Mouse (Mus musculus): ENCODE measurements around the gene Magi2. TPM values are rescaled to one million over a fixed set of nuclear protein-coding genes. Genes with fewer than 3 reads are reported as not detected.
"Not testable (repeated sequence)": the region's sequence is repeated elsewhere in the genome, so short reads cannot be mapped to it uniquely, and the experiment has no call there.

The Magi2 gene
- total RNA-seq, 2 experiments from 2014 or later: 139 to 145 TPM

DNA sequence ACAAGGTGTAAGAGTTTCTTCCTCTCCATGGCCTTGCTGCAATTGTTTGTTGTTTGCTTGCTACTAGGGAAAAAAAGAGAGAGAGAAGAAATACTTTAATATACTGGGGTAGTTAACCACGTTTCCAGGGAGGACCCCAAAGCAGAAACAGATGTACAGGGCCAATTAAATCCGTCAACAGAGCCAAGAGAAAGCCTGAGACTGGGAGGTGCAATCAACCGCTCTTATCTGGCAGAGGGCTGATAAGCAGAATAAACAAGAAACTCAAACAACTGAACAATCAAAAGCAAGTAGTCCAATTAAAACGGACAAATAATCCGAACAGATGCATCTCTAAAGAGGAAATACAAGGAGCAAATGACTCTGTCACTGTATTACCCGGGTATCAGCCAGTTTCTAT lies 1282.8 kb downstream of the Magi2 start:
- TF ChIP-seq CTCF (IDR thresholded peaks at IDR 0.05): no peak
- Histone ChIP-seq H3K4me3 (no peak overlapping the region), H3K27ac (peak overlapping the region; percentile 56)
- intact Hi-C loops (cut with DNase I): no loop called here
- no peak for DNase-seq (ENCODE audit: extremely low spot score in 1 of 2, low spot score in 2 of 2)

DNA sequence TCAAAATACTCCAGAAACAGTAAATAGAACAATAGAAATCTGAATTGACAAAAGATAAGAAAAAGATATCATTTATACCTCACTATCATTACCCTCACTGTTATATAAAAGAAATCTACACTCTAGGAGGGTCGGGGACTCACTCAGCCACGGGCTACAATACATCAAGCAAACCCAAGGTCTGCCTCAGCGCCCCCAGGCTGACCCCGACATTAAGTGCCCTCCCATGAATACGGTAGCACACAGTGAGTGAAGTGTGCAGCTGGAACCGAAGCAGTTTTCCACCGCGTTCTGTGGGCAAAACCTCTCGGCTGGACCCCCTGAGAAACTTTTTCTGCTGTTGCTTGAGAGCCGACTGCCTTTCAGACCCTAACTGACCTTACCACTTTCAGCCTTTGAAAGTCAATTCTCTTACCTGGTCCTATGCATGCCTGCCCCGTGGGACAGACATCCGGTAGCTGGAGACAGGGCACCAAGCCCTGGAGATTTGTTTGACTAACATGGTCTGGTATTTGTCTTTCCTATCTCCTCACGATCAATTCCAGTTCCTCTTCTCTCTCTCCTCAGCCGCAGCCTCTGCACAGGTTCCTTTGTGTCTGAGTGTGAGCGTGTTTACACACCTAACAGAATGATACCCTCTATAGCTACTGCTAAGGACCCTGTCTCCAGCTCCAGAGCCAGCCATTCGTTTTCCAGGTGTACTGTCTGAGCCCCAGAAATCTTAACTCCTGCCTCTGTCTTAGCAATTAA lies 1285.7 kb downstream of the Magi2 start:
- no peak overlapping the region for H3K4me3 ChIP-seq
- H3K27ac ChIP-seq: no peak overlapping the region
- no peak for TF ChIP-seq CTCF (IDR thresholded peaks at IDR 0.05)
- no peak for DNase-seq (ENCODE audit: extremely low spot score in 1 of 2, low spot score in 2 of 2)
- intact Hi-C loops (cut with DNase I): no loop called here

DNA sequence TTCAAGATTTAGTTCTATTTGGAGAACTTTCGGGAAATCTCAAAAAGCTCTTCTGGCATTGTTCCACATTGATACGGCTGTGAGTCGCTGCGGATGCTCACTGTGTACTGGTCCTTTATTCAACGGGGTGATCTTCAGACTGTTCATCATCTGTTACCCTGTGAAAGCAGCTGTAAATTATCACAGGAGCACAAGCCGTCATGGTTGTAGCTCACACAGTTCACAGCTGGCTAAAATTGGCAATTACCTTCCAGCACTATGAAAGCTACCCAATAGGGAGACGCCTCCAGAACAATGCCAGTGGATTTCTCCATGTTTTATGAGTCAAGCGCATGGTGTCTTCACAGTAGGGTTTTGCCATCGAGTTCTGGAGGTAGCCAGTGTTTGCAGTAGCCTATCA lies 1294.8 kb downstream of the Magi2 start:
- no peak overlapping the region for H3K4me3 ChIP-seq
- TF ChIP-seq CTCF (IDR thresholded peaks at IDR 0.05): no peak
- no peak for DNase-seq (ENCODE audit: extremely low spot score in 1 of 2, low spot score in 2 of 2)
- intact Hi-C loops (cut with DNase I): loop anchor here (5.0 kb wide), 1 partner anchor 59 kb away; no protein-coding TSS in a partner anchor
- peak overlapping the region; percentile 59 for H3K27ac ChIP-seq

DNA sequence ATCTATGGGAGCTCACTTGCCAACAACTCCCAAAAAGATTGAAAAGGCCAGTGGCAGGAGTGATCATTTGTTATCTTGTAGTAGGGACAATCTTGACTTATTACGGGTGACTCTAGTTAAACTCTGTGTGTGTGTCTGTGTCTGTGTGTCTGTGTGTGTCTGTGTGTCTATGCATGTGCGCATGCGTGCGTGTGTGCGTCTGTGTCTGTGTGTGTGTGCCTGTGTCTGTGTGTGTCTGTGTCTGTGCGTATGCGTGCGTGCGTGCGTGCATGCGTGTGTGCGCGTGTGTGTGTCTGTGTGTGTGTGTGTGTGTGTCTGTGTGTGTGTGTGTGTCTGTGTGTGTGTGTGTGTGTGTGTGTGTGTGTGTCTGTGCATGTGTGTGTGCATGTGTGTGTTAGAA lies 1295.2 kb downstream of the Magi2 start:
- intact Hi-C loops (cut with DNase I): loop anchor here (5.0 kb wide), 1 partner anchor 60 kb away; no protein-coding TSS in a partner anchor
- TF ChIP-seq CTCF (IDR thresholded peaks at IDR 0.05): no peak
- DNase-seq (ENCODE audit: extremely low spot score in 1 of 2, low spot score in 2 of 2): no peak
- Histone ChIP-seq H3K4me3 (no peak overlapping the region), H3K27ac (peak overlapping the region; percentile 59; the same call in 1 of the 2 replicates)

DNA sequence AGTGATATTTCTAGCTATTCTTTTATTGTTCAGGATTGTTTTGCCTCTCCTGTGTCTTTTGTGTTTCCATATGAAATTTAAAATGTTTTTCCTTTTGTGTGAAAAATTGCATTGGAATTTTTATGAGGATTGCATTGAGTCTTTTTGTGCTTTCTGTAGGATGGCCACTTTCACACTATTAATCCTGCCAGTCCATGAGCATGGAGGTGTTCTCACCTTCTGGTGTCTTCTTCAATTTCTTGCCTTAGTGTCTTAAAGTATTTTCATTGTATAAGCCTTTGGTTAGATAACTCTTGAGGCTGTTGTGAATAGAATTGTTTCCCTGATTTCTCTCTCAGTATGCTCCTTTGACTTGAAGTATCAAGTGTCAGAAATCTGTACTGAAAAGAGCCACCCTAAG lies 1296.9 kb downstream of the Magi2 start:
- peak overlapping the region; percentile 88 for H3K27ac ChIP-seq
- TF ChIP-seq CTCF (IDR thresholded peaks at IDR 0.05): no peak
- H3K4me3 ChIP-seq: no peak overlapping the region
- DNase-seq (ENCODE audit: extremely low spot score in 1 of 2, low spot score in 2 of 2): no peak
- intact Hi-C loops (cut with DNase I): loop anchor here (5.0 kb wide), 1 partner anchor 61 kb away; no protein-coding TSS in a partner anchor

DNA sequence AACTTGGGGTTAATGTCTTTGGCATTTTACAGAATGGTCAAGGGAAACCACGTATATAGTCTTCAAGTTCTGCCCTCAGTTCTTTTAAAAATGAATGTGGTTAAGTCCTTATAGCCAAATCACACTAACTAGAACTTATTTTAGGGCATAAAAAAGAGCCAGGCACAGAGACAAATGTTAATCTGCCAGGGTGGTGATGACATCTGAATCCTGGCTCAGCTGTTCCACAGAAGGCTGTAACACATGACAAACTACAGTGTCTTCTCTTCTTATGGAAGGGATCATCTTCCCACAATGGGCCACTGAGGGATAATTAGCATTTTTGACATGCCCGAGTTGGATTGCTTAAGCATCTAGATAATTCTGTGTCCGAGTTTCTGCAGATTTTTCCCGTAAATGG lies 1299.8 kb downstream of the Magi2 start:
- DNase-seq (ENCODE audit: extremely low spot score in 1 of 2, low spot score in 2 of 2); H3K4me3 ChIP-seq; intact Hi-C loops (cut with DNase I): not testable (repeated sequence)
- H3K27ac ChIP-seq: peak overlapping the region; percentile 70

DNA sequence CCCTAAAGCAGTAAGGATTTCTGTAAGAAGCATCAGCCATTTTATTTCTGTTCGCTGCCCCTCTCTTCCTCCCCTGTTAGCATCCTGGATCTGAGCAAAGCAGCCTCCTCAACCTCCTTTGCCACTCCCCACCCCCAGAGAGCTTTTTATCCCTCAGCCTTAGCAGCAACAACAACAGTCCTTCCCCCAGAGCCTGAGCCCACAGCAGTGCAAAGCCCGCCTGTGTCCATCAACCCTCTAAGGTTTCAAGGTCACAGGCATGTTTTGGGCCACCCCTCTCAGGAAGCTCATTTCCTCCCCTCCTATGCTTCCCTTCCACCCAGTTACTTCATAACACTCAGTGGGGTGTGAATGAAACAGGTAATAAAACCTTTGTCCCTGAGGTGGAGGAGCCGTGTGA lies 1309.7 kb downstream of the Magi2 start:
- no peak for DNase-seq (ENCODE audit: extremely low spot score in 1 of 2, low spot score in 2 of 2)
- H3K4me3 ChIP-seq: no peak overlapping the region
- H3K27ac ChIP-seq: peak overlapping the region; percentile 21; the same call in 1 of the 2 replicates
- no peak for TF ChIP-seq CTCF (IDR thresholded peaks at IDR 0.05)
- intact Hi-C loops (cut with DNase I): no loop called here

DNA sequence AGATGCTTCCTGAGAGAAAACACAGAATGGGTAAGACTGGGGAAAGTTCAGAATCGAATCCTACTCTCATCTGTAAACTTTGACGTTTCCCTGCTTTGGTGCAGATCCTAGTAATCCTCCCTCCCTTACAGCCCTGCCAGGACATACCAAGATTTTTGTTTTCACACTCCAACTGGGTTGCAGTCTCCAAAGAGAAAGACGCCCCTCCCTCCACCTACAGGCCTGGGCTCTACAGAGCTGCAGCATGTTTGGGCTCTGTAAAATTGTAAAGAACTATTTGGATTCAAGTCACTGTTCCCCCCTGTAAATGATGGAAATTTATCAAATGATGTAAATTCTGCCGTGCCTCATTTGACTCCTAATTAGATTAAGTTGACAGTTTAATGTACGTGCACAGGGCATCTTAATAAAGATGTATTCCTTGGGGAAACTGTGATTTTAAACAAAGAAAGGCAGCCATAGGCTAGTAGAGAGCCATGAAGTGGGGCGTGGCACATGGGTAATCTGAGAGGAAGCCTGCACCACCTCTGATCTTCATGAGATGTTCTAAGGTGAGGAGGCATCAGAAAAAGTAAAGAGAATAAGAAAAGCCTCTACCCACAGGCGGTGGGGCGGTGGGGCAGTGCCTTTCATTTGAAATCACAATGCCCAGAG lies 1310.7 kb downstream of the Magi2 start:
- Histone ChIP-seq H3K4me3 (no peak overlapping the region), H3K27ac (no peak overlapping the region)
- no peak for TF ChIP-seq CTCF (IDR thresholded peaks at IDR 0.05)
- intact Hi-C loops (cut with DNase I): no loop called here
- DNase-seq (ENCODE audit: extremely low spot score in 1 of 2, low spot score in 2 of 2): no peak

DNA sequence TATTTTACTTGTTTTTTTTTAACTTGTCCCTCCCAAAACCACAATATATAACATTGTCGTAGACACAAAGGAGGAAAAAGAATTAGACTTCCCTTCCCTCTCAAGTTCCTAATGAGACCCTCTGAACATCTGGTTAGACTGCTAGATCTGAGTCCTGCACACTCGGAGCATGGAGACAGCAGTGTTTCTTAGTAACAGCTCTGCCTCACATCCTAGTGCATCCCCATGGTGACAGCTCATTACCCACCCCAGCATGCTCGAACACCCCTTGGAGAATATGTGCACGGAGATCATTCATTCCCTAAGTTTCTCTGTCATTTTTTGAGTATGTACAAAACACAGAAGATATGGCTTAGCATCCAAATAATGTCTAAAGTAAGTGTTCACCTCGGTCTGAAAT lies 1317.5 kb downstream of the Magi2 start:
- intact Hi-C loops (cut with DNase I): no loop called here
- no peak for TF ChIP-seq CTCF (IDR thresholded peaks at IDR 0.05)
- no peak overlapping the region for H3K4me3 ChIP-seq
- no peak for DNase-seq (ENCODE audit: extremely low spot score in 1 of 2, low spot score in 2 of 2)
- no peak overlapping the region; the same call in 1 of the 2 replicates for H3K27ac ChIP-seq

DNA sequence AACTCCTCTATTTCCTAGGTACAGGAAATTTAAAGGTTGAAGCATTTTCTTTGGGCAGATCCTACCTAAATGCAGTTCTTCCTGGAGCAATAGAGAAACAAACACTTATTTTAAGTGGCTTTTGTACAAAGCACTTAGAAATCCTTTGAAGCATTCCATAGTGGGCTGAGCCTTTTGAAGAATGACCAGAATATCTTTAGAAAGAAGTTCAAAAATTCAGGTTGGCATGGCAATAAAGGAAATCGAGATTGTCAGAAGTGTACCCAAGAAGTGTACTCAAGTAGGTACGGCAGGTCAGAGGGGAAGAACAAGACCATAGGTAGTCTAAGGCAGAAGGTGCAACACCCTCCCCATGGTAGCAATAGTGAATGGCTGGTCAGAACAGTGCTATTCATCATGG lies 1332.5 kb downstream of the Magi2 start:
- Histone ChIP-seq H3K4me3 (no peak overlapping the region), H3K27ac (peak overlapping the region; percentile 65; the same call in 1 of the 2 replicates)
- intact Hi-C loops (cut with DNase I): no loop called here
- DNase-seq (ENCODE audit: extremely low spot score in 1 of 2, low spot score in 2 of 2): no peak
- TF ChIP-seq CTCF (IDR thresholded peaks at IDR 0.05): no peak

DNA sequence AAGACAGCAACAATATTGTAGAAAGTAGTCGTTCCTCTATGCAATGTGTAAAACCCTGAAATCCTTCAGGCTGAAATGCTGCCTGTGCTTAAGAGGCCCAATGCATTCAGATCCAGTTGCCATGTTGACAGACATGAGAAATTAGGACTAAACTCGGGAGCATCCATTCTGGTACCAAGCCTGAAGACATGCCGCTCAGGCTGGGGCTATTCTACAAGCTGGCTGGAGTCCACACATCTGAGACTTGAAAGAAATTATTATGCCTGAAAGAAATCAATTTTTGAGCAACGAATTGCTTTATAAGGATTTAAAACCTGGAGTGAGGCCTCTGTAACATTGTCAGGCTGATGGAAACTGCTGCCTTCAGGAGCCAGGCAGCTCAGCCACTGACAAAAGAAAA lies 1333.0 kb downstream of the Magi2 start:
- intact Hi-C loops (cut with DNase I): no loop called here
- peak overlapping the region; percentile 65; the same call in 1 of the 2 replicates for H3K27ac ChIP-seq
- no peak for DNase-seq (ENCODE audit: extremely low spot score in 1 of 2, low spot score in 2 of 2)
- H3K4me3 ChIP-seq: no peak overlapping the region
- TF ChIP-seq CTCF (IDR thresholded peaks at IDR 0.05): no peak

DNA sequence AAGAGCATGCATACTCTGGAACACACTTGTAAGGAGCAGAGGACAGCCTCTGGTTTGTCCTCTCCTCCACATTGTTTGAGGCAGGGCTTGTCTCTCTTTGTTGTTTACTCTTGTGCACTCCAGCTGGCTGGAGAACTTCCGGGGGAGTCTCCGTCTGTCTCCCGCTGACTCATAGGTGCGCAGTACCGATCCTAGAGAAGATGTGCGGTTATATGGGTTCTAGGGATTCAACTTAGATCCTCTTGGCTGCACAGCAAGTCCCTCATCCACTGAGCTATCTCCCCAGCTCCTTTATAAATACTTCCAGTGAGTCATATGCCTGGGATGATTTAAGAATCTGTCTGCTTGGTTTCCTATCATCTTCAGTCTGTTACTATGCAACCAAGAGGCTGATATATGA lies 1341.6 kb downstream of the Magi2 start:
- H3K4me3 ChIP-seq: no peak overlapping the region
- TF ChIP-seq CTCF (IDR thresholded peaks at IDR 0.05): no peak
- peak; percentile 61 to 74 for DNase-seq (ENCODE audit: extremely low spot score in 1 of 2, low spot score in 2 of 2)
- peak overlapping the region; percentile 94 for H3K27ac ChIP-seq
- intact Hi-C loops (cut with DNase I): loop anchor here (1.0 to 5.0 kb wide), 4 partner anchors 46 to 134 kb away; no protein-coding TSS in a partner anchor

Measured in left cerebral cortex, adult 2 months (tissue).